1 mouse cellular context compared by ENCODE assay signal in the genomic region with DNA sequence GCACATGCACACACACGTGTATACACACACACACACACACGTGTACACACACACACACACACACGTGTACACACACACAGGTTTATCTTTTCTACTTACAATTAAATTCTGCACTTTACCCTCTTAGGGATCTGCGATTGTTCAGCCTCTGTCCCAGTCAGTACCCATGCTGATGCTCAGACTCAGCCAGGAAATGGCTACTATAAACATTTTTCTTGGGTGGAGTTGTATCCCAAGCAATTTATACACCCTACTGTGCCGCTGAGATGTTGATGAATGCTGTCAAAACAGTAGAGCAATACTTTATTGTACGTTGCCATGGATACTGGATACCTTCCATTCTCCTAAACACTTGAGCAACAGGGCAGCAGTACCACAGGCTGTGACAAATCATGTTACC.
TF ChIP-seq lines count a peak whose summit lies in the region.

No protein-coding gene starts in this region.

TF ChIP-seq in CH12.LX, 34 proteins besides CTCF, POLR2A, EP300 and RAD21:
- TF ChIP-seq GABPA (IDR thresholded peaks at IDR 0.05; ENCODE audit: insufficient replicate concordance, low read depth, low read length) (no peak), POLR2AphosphoS2 (IDR thresholded peaks at IDR 0.05; ENCODE audit: low read depth, low read length) (0 out of 2 replicates have a peak, but pooled peaks have one; percentile 19)
